Mouse (Mus musculus): ENCODE data around the gene Ppp1r12c.

- TF ChIP-seq CTCF (IDR thresholded peaks at IDR 0.05; ENCODE audit: extremely low read depth, insufficient read length, insufficient replicate concordance, low read depth, low read length) (no peak), POLR2A (IDR thresholded peaks at IDR 0.05; ENCODE audit: low read depth, low read length) (no peak)
Measured at GRCm38 (mm10) chr7:4499034-4499433, 2.4 kb downstream of the Ppp1r12c start.
